Mouse (Mus musculus) limb, embryonic 12.5 days (tissue): Measurements from ENCODE around the gene Rtf2. TPM values are rescaled to one million over a fixed set of nuclear protein-coding genes. Genes with fewer than 3 reads are reported as not detected.
A peak's percentile ranks its signal among the peaks of the same experiment; 100 is the strongest.

Experiments
- ATAC-seq: fragments of 200-750 bp; cut with Nextera tagmentation; 2 replicates; pipeline ENCODE4 v1.8.0; 2017; ENCODE audit warnings: low read depth, moderate TSS enrichment; ENCODE audit not compliant: insufficient number of reproducible peaks, insufficient read depth, low FRiP score, low TSS enrichment
- H3K27ac ChIP-seq: fragments of 300-500 bp; sonication (generic); 2 replicates; pipeline ENCODE4 v1.5.1; 2016; ENCODE audit warnings: mild to moderate bottlenecking, moderate library complexity
- H3K27me3 ChIP-seq: fragments of 300-500 bp; sonication (generic); 2 replicates; pipeline ENCODE4 v1.6.1; 2016; ENCODE audit warnings: mild to moderate bottlenecking, moderate library complexity
- H3K36me3 ChIP-seq: fragments of 300-500 bp; sonication (generic); 2 replicates; pipeline ENCODE4 v1.6.1; 2016; ENCODE audit warnings: mild to moderate bottlenecking, moderate library complexity
- H3K4me1 ChIP-seq: fragments of 300-500 bp; sonication (generic); replicated peaks from 2 replicates; pipeline ENCODE4 v1.6.1; 2016
- H3K4me2 ChIP-seq: fragments of 300-500 bp; sonication (generic); 2 replicates; pipeline ENCODE4 v1.6.1; 2016; ENCODE audit warnings: mild to moderate bottlenecking, moderate library complexity
- H3K4me3 ChIP-seq: fragments of 300-500 bp; sonication (generic); replicated peaks from 2 replicates; pipeline ENCODE4 v1.5.1; 2016; ENCODE audit warnings: mild to moderate bottlenecking
- H3K9ac ChIP-seq: fragments of 300-500 bp; sonication (generic); replicated peaks from 2 replicates; pipeline ENCODE4 v1.6.1; 2016; ENCODE audit warnings: mild to moderate bottlenecking, moderate library complexity
- H3K9me3 ChIP-seq: fragments of 300-500 bp; sonication (generic); 2 replicates; pipeline ENCODE4 v1.6.1; 2016; ENCODE audit warnings: mild to moderate bottlenecking, moderate library complexity
- WGBS: fragments of 180-500 bp; shearing (Covaris S2); methylation state at CpG from one replicate; pipeline ENCODE4 v1.1.7; 2016; 5-methylcytosine and 5-hydroxymethylcytosine counted together
- polyA plus RNA-seq: library from polyadenylated mRNA; unstranded; fragments of >200 nt; fragmentation: Nextera tagmentation; extraction: Ambion mirVana; gene quantifications from 2 replicates; pipeline ENCODE4 v1.2.1, GENCODE M21; 2016

The Rtf2 gene
- polyA plus RNA-seq, 1 experiment from 2014 or later = 69.1 TPM

- H3K27ac ChIP-seq = no peak overlapping the region
- no peak overlapping the region for H3K4me2 ChIP-seq
- peaks cover 14% of the 10 kb centered on the region for H3K4me1 ChIP-seq
- H3K9me3 ChIP-seq = no peaks in the 10 kb centered on the region
- no peaks in the 10 kb centered on the region for H3K36me3 ChIP-seq
- no peak overlapping the region for H3K4me3 ChIP-seq
- no peak for ATAC-seq
- WGBS = 70% methylated on average over 16 of the region's 16 CpGs
- no peaks in the 10 kb centered on the region for H3K27me3 ChIP-seq
- no peak overlapping the region for H3K9ac ChIP-seq
These were observed 2.9 kb upstream of the Rtf2 start for GRCm38 (mm10) chr2:172437371-172437952.

- no peaks in the 10 kb centered on the region for H3K27me3 ChIP-seq
- H3K4me1 ChIP-seq = peaks cover 14% of the 10 kb centered on the region
- H3K9ac ChIP-seq = peak overlapping the region; percentile 69
- H3K4me3 ChIP-seq = peak overlapping the region; percentile 80
- peaks cover 14% of the 10 kb centered on the region; the same call in 1 of the 2 replicates for H3K36me3 ChIP-seq
- no peaks in the 10 kb centered on the region for H3K9me3 ChIP-seq
- no peak overlapping the region for H3K27ac ChIP-seq
- peak; percentile 19; the same call in 1 of the 2 replicates for ATAC-seq
- WGBS = under 1% methylated on average over 21 of the region's 21 CpGs
- peak overlapping the region; percentile 87 for H3K4me2 ChIP-seq
These were observed 267 bp downstream of the Rtf2 start for GRCm38 (mm10) chr2:172440640-172441005.

- ATAC-seq = no peak
- Histone ChIP-seq H3K4me1 (peaks cover 14% of the 10 kb centered on the region), H3K36me3 (peaks cover 19% of the 10 kb centered on the region), H3K27me3 (no peaks in the 10 kb centered on the region), H3K4me3 (peak overlapping the region; percentile 80), H3K27ac (no peak overlapping the region), H3K9me3 (no peaks in the 10 kb centered on the region), H3K4me2 (peak overlapping the region; percentile 87), H3K9ac (peak overlapping the region; percentile 69)
- WGBS = 30% methylated on average over 6 of the region's 6 CpGs
These were observed 820 bp downstream of the Rtf2 start for GRCm38 (mm10) chr2:172441176-172441575.

- no peak overlapping the region for H3K4me3 ChIP-seq
- H3K27me3 ChIP-seq = no peaks in the 10 kb centered on the region
- 92% methylated on average over 4 of the region's 4 CpGs for WGBS
- peaks cover 11% of the 10 kb centered on the region for H3K4me1 ChIP-seq
- no peak overlapping the region for H3K9ac ChIP-seq
- H3K9me3 ChIP-seq = no peaks in the 10 kb centered on the region
- peaks cover 64% of the 10 kb centered on the region for H3K36me3 ChIP-seq
- ATAC-seq = no peak
- H3K4me2 ChIP-seq = no peak overlapping the region
- H3K27ac ChIP-seq = no peak overlapping the region
These were observed 5.3 kb downstream of the Rtf2 start for GRCm38 (mm10) chr2:172445617-172446016.

DNA sequence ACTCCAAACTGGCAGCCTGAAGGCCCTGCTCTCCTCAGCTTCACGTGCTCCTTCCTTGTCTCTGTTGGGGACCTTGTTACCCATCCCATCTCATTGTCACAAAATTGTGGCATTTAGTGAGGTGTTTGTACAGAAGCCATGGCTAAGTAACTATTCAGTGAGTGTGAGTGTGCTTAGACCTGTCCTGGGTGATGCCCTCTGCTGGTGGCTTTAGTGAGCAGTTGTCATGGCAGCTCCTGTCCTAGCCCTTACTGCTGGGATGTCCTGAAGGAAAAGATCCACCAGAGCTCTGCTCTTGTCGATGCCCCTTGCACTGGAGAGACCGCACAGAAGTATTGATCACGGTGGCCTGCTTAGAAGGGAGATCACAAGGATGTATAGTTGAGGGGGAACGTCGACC, 7.0 kb downstream of the Rtf2 start:
- H3K4me2 ChIP-seq = no peak overlapping the region
- no peak overlapping the region for H3K4me3 ChIP-seq
- H3K27me3 ChIP-seq = no peaks in the 10 kb centered on the region
- H3K27ac ChIP-seq = no peak overlapping the region
- H3K4me1 ChIP-seq = no peaks in the 10 kb centered on the region
- H3K36me3 ChIP-seq = peaks cover 81% of the 10 kb centered on the region
- no peak overlapping the region for H3K9ac ChIP-seq
- 88% methylated on average over 6 of the region's 6 CpGs for WGBS
- ATAC-seq = no peak
- no peaks in the 10 kb centered on the region for H3K9me3 ChIP-seq

GRCm38 (mm10) chr2:172448329-172448728, 8.0 kb downstream of the Rtf2 start:
- no peak overlapping the region for H3K9ac ChIP-seq
- peaks cover 91% of the 10 kb centered on the region for H3K36me3 ChIP-seq
- ATAC-seq = no peak
- no peaks in the 10 kb centered on the region for H3K4me1 ChIP-seq
- 92% methylated on average over 4 of the region's 4 CpGs for WGBS
- H3K4me3 ChIP-seq = no peak overlapping the region
- H3K27ac ChIP-seq = no peak overlapping the region
- no peaks in the 10 kb centered on the region for H3K27me3 ChIP-seq
- no peaks in the 10 kb centered on the region for H3K9me3 ChIP-seq
- no peak overlapping the region for H3K4me2 ChIP-seq

- no peak overlapping the region for H3K4me3 ChIP-seq
- H3K9me3 ChIP-seq = no peaks in the 10 kb centered on the region
- 86% methylated on average over 6 of the region's 6 CpGs for WGBS
- H3K27me3 ChIP-seq = no peaks in the 10 kb centered on the region
- no peaks in the 10 kb centered on the region for H3K4me1 ChIP-seq
- H3K9ac ChIP-seq = no peak overlapping the region
- no peak for ATAC-seq
- H3K27ac ChIP-seq = no peak overlapping the region
- peaks cover 93% of the 10 kb centered on the region for H3K36me3 ChIP-seq
- H3K4me2 ChIP-seq = no peak overlapping the region
These were observed 10.3 kb downstream of the Rtf2 start for GRCm38 (mm10) chr2:172450640-172451039.

DNA sequence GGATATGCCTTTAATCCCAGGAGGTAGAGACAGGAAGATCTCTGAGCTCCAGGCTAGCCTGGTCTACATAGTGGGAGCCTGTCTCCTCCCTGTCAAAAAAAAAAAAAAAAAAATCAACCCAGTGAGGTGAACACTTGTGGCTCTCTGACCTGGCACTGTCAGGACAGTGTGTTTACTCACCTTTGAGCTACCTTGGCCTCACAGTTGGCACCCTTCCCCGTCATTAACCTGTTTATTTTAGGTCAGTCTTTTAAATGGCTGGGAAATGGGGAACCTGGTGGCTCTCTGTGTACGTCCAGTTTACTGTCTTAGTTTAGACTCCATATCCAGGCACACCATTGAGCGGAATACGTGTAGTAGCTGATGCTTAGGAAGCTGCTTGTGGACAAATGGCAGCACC, 11.7 kb downstream of the Rtf2 start:
- peaks cover 91% of the 10 kb centered on the region for H3K36me3 ChIP-seq
- no peaks in the 10 kb centered on the region for H3K27me3 ChIP-seq
- H3K27ac ChIP-seq = no peak overlapping the region
- no peak overlapping the region for H3K4me2 ChIP-seq
- H3K9ac ChIP-seq = no peak overlapping the region
- H3K4me3 ChIP-seq = no peak overlapping the region
- H3K4me1 ChIP-seq = no peaks in the 10 kb centered on the region
- 93% methylated on average over 4 of the region's 4 CpGs for WGBS
- H3K9me3 ChIP-seq = no peaks in the 10 kb centered on the region
- no peak for ATAC-seq

DNA sequence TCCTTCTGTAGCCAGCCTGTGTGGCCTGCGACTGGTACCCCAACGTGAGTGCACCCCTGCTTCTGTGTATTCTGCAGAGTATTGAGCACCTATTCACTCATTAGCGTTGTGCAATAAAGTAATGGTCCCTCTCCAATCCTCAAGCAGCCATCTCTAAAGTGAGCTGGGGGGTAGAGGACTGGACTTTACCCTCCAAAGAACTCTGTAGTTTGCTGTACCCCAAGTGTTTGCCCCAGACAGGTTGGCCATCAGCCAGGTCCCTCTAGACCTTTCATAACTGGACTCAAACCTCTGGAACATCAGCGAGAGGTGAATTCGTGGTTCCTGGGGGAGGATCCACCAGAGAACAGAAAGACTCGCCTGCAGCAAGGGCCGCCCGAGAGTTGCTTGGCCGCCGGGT, 12.1 kb downstream of the Rtf2 start:
- peaks cover 91% of the 10 kb centered on the region for H3K36me3 ChIP-seq
- no peaks in the 10 kb centered on the region for H3K27me3 ChIP-seq
- 92% methylated on average over 10 of the region's 10 CpGs for WGBS

GRCm38 (mm10) chr2:172458496-172458895, 18.1 kb downstream of the Rtf2 start, which contains the start of gene Gcnt7:
Gene Gcnt7, minus strand, starts transcription at chr2:172458596.
- Histone ChIP-seq H3K9me3 (no peaks in the 10 kb centered on the region), H3K27ac (no peak within 1 kb of the TSS), H3K4me2 (no peak within 1 kb of the TSS), H3K9ac (no peak within 1 kb of the TSS), H3K36me3 (peaks cover 72% of the 10 kb centered on the region), H3K4me1 (no peaks in the 10 kb centered on the region), H3K27me3 (no peaks in the 10 kb centered on the region), H3K4me3 (no peak within 1 kb of the TSS)
- ATAC-seq = no peak
- WGBS = 86% methylated on average over 11 of the region's 11 CpGs

More for the DNA sequence above, 12.1 kb downstream of the Rtf2 start:
- no peak for ATAC-seq
- H3K4me2 ChIP-seq = no peak overlapping the region
- H3K4me3 ChIP-seq = no peak overlapping the region
- 0 out of 2 replicates have a peak overlapping the region, but pooled peaks have one; percentile 8 for H3K9ac ChIP-seq
- H3K9me3 ChIP-seq = no peaks in the 10 kb centered on the region
- no peaks in the 10 kb centered on the region for H3K4me1 ChIP-seq
- no peak overlapping the region for H3K27ac ChIP-seq

DNA sequence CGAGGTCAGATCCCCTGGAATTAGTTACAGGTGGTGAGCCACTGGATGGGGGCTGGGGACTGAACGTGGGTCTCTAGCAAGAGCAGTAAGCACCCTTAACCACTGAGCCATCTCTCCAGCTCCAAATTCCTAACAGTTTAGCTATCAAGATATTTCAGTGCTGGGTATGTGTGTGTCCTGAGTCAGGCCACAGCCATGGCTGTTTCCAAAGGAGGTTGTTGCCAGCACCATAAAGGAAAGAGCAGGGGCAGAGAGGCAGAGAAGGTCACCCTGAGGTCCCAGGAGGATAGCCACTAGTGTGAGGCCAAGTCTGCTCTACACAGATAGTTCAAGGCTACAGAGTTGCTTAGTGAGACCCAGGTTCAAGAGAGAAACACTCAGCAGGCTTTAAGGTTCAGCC, 20.3 kb downstream of the Rtf2 start:
- Histone ChIP-seq H3K9me3 (no peaks in the 10 kb centered on the region), H3K4me3 (no peak overlapping the region), H3K4me2 (no peak overlapping the region), H3K27ac (no peak overlapping the region), H3K9ac (no peak overlapping the region), H3K27me3 (no peaks in the 10 kb centered on the region), H3K36me3 (peaks cover 79% of the 10 kb centered on the region), H3K4me1 (no peaks in the 10 kb centered on the region)
- no peak for ATAC-seq
- WGBS = 38% methylated on average over 2 of the region's 2 CpGs

- WGBS = 93% methylated on average over 4 of the region's 4 CpGs
- Histone ChIP-seq H3K9me3 (no peaks in the 10 kb centered on the region), H3K4me2 (no peak overlapping the region), H3K4me3 (no peak overlapping the region), H3K27me3 (no peaks in the 10 kb centered on the region), H3K27ac (no peak overlapping the region), H3K9ac (no peak overlapping the region), H3K36me3 (peaks cover 81% of the 10 kb centered on the region), H3K4me1 (no peaks in the 10 kb centered on the region)
- no peak for ATAC-seq
These were observed 22.5 kb downstream of the Rtf2 start for GRCm38 (mm10) chr2:172462813-172463212.
